Mouse (Mus musculus) E14TG2a.4 (cell line): ENCODE data around the gene Rtkn.

Source experiments
- CTCF ChIP-seq: conservative IDR thresholded peaks from 2 replicates; pipeline ENCODE4 v1.5.1; 2014; ENCODE audit warnings: low read length
- NANOG ChIP-seq: IDR thresholded peaks from 2 replicates; pipeline ENCODE4 v1.6.1; 2014; ENCODE audit warnings: borderline replicate concordance, low read length, mixed read lengths
- POU5F1 ChIP-seq: IDR thresholded peaks from 2 replicates; pipeline ENCODE4 v1.6.1; 2014; ENCODE audit warnings: low read length, borderline replicate concordance

GRCm38 (mm10) chr6:83142886-83143285, 7.6 kb downstream of the Rtkn start:
- TF ChIP-seq POU5F1 (no peak), CTCF (no peak), NANOG (no peak)
